Comparison of ENCODE assay signal across 8 mouse cellular contexts in the genomic region with DNA sequence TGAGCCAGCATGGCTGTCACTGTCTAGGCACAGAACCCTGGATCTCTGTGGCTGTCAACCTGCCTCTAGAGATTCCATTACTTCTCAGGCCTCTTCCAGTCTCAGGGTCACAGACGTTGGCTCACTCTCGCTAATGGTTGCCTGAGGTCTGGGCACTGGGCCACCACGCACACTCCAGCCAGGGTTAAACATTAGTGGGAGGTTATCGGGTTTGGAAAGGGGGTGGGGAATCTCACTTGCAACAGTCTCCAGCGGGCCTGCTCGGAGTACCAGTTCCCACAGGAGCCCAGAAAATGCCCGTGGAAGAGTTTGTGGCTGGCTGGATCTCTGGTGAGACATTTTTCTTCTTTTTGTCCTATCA. TPM values are rescaled to one million over a fixed set of nuclear protein-coding genes. Genes with fewer than 3 reads are reported as not detected.
DNase-seq lines count a peak whose midpoint lies in the region; ATAC-seq and TF ChIP-seq lines count a peak whose summit lies in the region.

No protein-coding gene starts in this region.

- WGBS in heart, embryonic 14.5 days: 60% methylated on average over 7 of the region's 7 CpGs
- whole genome bisulfite sequencing in limb, embryonic 10.5 days: 89% methylated on average over 7 of the region's 7 CpGs

- DNase-seq in ovary, adult 18-20 months (ENCODE audit: low spot score): peak; percentile 81
- DNase-seq in ovary, postnatal 10 days (ENCODE audit: low spot score): no peak
- DNase-seq in limb, embryonic 10.5 days (ENCODE audit: low spot score): no peak
- no peak for DNase-seq in right cerebral cortex, postnatal 25 days
- DNase-seq in urinary bladder, postnatal 10 days (ENCODE audit: low spot score): no peak
- no peak for DNase-seq in urinary bladder, adult 18-20 months (ENCODE audit: low spot score in 2 of 2)

- H3K27me3 ChIP-seq in heart, embryonic 14.5 days (ENCODE audit: control insufficient read depth, insufficient read depth, low read length): no peaks in the 10 kb centered on the region
- no peaks in the 10 kb centered on the region for H3K27me3 ChIP-seq in limb, embryonic 10.5 days (ENCODE audit: low read depth, poor library complexity, severe bottlenecking)
- no peaks in the 10 kb centered on the region for H3K27me3 ChIP-seq in myocyte (ENCODE audit: control insufficient read depth, insufficient read depth, insufficient read length)

- peak overlapping the region; percentile 67 for H3K9ac ChIP-seq in heart, embryonic 14.5 days (ENCODE audit: low read length)

- no peak for ATAC-seq in heart, embryonic 14.5 days (ENCODE audit: insufficient number of reproducible peaks, insufficient read depth, low FRiP score, low read depth)

- peak overlapping the region in 1 of 2 experiments; percentile 25; a peak in 2 of 4 replicates for H3K4me3 ChIP-seq in heart, embryonic 14.5 days (ENCODE audit: control insufficient read depth in 1 of 2, insufficient read depth in 1 of 2, low read depth in 1 of 2, low read length in 2 of 2)
- peak overlapping the region; percentile 18; the same call in 1 of the 2 replicates for H3K4me3 ChIP-seq in limb, embryonic 10.5 days
- peak overlapping the region; percentile 16 for H3K4me3 ChIP-seq in myocyte

- H3K4me1 ChIP-seq in heart, embryonic 14.5 days (ENCODE audit: control insufficient read depth in 2 of 2, insufficient read depth in 2 of 2, low read length in 2 of 2): peaks cover 8 to 38% of the 10 kb centered on the region in 2 experiments
- H3K4me1 ChIP-seq in limb, embryonic 10.5 days: peaks cover 26% of the 10 kb centered on the region

- no peak for TF ChIP-seq POLR2A in myocyte (IDR thresholded peaks at IDR 0.05; ENCODE audit: insufficient read length, low read depth)

- no peaks in the 10 kb centered on the region for H3K9me3 ChIP-seq in heart, embryonic 14.5 days (ENCODE audit: control insufficient read depth, low read length)
- no peaks in the 10 kb centered on the region for H3K9me3 ChIP-seq in limb, embryonic 10.5 days (replicated peaks)

- H3K27ac ChIP-seq in heart, embryonic 14.5 days (replicated peaks in 1 of 2; ENCODE audit: control insufficient read depth in 1 of 2, insufficient read depth in 1 of 2, low read depth in 2 of 2, low read length in 2 of 2): peak overlapping the region in 1 of 2 experiments; percentile 76; a peak in 1 of 4 replicates
- H3K27ac ChIP-seq in limb, embryonic 10.5 days: peak overlapping the region; percentile 9; the same call in 1 of the 2 replicates

- H3ac ChIP-seq in myocyte (ENCODE audit: control insufficient read depth, insufficient read length): peak overlapping the region; percentile 13

- H3K79me2 ChIP-seq in myocyte (ENCODE audit: control insufficient read depth, insufficient read depth): peaks cover 16% of the 10 kb centered on the region

- H3K4me2 ChIP-seq in heart, embryonic 14.5 days (ENCODE audit: low read length): peak overlapping the region; percentile 50
- peak overlapping the region; percentile 83 for H3K4me2 ChIP-seq in myocyte (ENCODE audit: low read depth)

- H3K36me3 ChIP-seq in heart, embryonic 14.5 days (ENCODE audit: control insufficient read depth, insufficient read depth, low read length): 0 out of 2 replicates have a peak, but pooled peaks cover 5% of the 10 kb centered on the region
- 0 out of 2 replicates have a peak, but pooled peaks cover 4% of the 10 kb centered on the region for H3K36me3 ChIP-seq in limb, embryonic 10.5 days
- no peaks in the 10 kb centered on the region for H3K36me3 ChIP-seq in myocyte (ENCODE audit: control insufficient read depth, insufficient read depth)

TF ChIP-seq in myocyte, 11 proteins besides CTCF, POLR2A, EP300 and RAD21:
- no peak for TF ChIP-seq USF1 (IDR thresholded peaks at IDR 0.05; ENCODE audit: low read depth)
- no peak for TF ChIP-seq TCF12 (IDR thresholded peaks at IDR 0.05; ENCODE audit: insufficient read depth, poor library complexity, severe bottlenecking)
- no peak for TF ChIP-seq SRF (IDR thresholded peaks at IDR 0.05; ENCODE audit: control insufficient read depth, insufficient read length, low read depth)
- TF ChIP-seq POLR2AphosphoS2 (IDR thresholded peaks at IDR 0.05; ENCODE audit: insufficient read length, low read depth): no peak

RNA-seq across cellular contexts. Expression of gene Slc25a45, which starts 0.7 kb away (rescaled TPM):
- polyA plus RNA-seq in heart, embryonic 14.5 days (2014; fragmentation: Nextera tagmentation; extraction: Ambion mirVana): 1.7 and 2.8 TPM in 2 replicates
- polyA plus RNA-seq in limb, embryonic 10.5 days (2016; fragmentation: Nextera tagmentation; extraction: Ambion mirVana): 1.8 TPM in 2 replicates
- polyA plus RNA-seq in myocyte (2012; fragmentation: generic; extraction: Trizol): 5.2 TPM

RNA-seq across cellular contexts. Expression of gene Frmd8, which starts 3.3 kb away (rescaled TPM):
- polyA plus RNA-seq in heart, embryonic 14.5 days (2014; fragmentation: Nextera tagmentation; extraction: Ambion mirVana): 18.5 and 19.2 TPM in 2 replicates
- polyA plus RNA-seq in limb, embryonic 10.5 days (2016; fragmentation: Nextera tagmentation; extraction: Ambion mirVana): 43.5 and 48.7 TPM in 2 replicates
- polyA plus RNA-seq in myocyte (2012; fragmentation: generic; extraction: Trizol): 22.3 TPM

RNA-seq across cellular contexts. Expression of gene Tigd3, which starts 15.6 kb away (rescaled TPM):
- polyA plus RNA-seq in heart, embryonic 14.5 days (2014; fragmentation: Nextera tagmentation; extraction: Ambion mirVana): 1.1 and 1.8 TPM in 2 replicates
- polyA plus RNA-seq in limb, embryonic 10.5 days (2016; fragmentation: Nextera tagmentation; extraction: Ambion mirVana): 5.2 and 5.9 TPM in 2 replicates
- polyA plus RNA-seq in myocyte (2012; fragmentation: generic; extraction: Trizol): 0.31 TPM

RNA-seq across cellular contexts. Expression of gene Dpf2, which starts 34.5 kb away (rescaled TPM):
- polyA plus RNA-seq in heart, embryonic 14.5 days (2014; fragmentation: Nextera tagmentation; extraction: Ambion mirVana): 85.8 and 86.9 TPM in 2 replicates
- 223 and 240 TPM in 2 replicates for polyA plus RNA-seq in limb, embryonic 10.5 days (2016; fragmentation: Nextera tagmentation; extraction: Ambion mirVana)
- polyA plus RNA-seq in myocyte (2012; fragmentation: generic; extraction: Trizol): 78.5 TPM

RNA-seq across cellular contexts. Expression of gene Cdc42ep2, which starts 46.3 kb away (rescaled TPM):
- 9.1 and 9.7 TPM in 2 replicates for polyA plus RNA-seq in heart, embryonic 14.5 days (2014; fragmentation: Nextera tagmentation; extraction: Ambion mirVana)
- 1.3 and 1.7 TPM in 2 replicates for polyA plus RNA-seq in limb, embryonic 10.5 days (2016; fragmentation: Nextera tagmentation; extraction: Ambion mirVana)
- polyA plus RNA-seq in myocyte (2012; fragmentation: generic; extraction: Trizol): 16.2 TPM
